Mouse (Mus musculus) testis, adult 2 months (tissue): ENCODE measurements at regions not wholly inside any gene's neighbourhood (a gene's known extent, or its start where the extent isn't known, plus 50 kb on each side); places are given as distances from the start of the nearest gene placed in this dataset.

Experiments
- CTCF ChIP-seq: fragments of 200-500 bp; IDR thresholded peaks from 2 replicates; pipeline ENCODE4 v1.5.1; 2012; ENCODE audit warnings: low read depth, mild to moderate bottlenecking, inconsistent platforms, low read length, moderate library complexity; ENCODE audit not compliant: control insufficient read depth, insufficient read depth, insufficient replicate concordance
- POLR2A ChIP-seq: fragments of 200-500 bp; IDR thresholded peaks from 2 replicates; pipeline ENCODE4 v1.6.1; 2012; ENCODE audit warnings: low read depth, mild to moderate bottlenecking, inconsistent platforms, low read length, moderate library complexity; ENCODE audit not compliant: control insufficient read depth

DNA sequence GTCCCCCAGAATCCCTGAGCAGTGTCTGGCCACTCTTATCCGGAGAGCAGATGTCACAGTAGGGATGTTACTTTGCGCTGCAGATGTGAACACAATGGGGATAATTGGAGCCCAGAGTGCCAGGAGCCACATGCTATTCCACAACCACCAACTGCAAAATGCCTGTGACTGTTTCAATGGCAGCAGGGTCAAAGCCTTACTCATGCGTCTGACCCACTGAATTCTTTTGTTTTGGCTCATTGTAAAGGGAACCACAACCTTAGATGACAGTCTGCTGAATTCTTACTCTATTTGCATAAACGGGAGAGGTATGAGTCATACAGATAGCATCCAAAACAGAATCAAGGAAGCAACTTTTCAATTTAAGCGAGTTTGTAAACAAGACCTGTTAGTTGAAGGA lies 276.8 kb upstream of the Pkn2 start:
- TF ChIP-seq CTCF (no peak), POLR2A (no peak)
